Mouse (Mus musculus): ENCODE measurements around the gene Slc44a2. TPM values are rescaled to one million over a fixed set of nuclear protein-coding genes. Genes with fewer than 3 reads are reported as not detected.

Slc44a2 gene
- total and polyA plus RNA-seq, 2 experiments from 2014 or later, result 48.9 to 63.1 TPM

- Histone ChIP-seq H3K4me2 (ENCODE audit: low read depth) (no peak overlapping the region), H3K9ac (no peak overlapping the region), H3K9me3 (ENCODE audit: low read length) (no peaks in the 10 kb centered on the region), H3K4me1 (ENCODE audit: insufficient read depth) (no peaks in the 10 kb centered on the region), H3K27me3 (ENCODE audit: insufficient read depth, low read length) (no peaks in the 10 kb centered on the region), H3K36me3 (ENCODE audit: insufficient read depth) (peaks cover 58% of the 10 kb centered on the region), H3K4me3 (ENCODE audit: low read depth, low read length) (no peak overlapping the region), H3K27ac (ENCODE audit: low read depth, low read length) (no peak overlapping the region)
- ATAC-seq (no peak), DNase-seq (no peak)
- no peak for TF ChIP-seq CTCF (IDR thresholded peaks at IDR 0.05; ENCODE audit: low read depth)
- 67% methylated on average over 16 of the region's 16 CpGs for WGBS
Measured at GRCm38 (mm10) chr9:21346627-21347365, 26.3 kb downstream of the Slc44a2 start.

DNA sequence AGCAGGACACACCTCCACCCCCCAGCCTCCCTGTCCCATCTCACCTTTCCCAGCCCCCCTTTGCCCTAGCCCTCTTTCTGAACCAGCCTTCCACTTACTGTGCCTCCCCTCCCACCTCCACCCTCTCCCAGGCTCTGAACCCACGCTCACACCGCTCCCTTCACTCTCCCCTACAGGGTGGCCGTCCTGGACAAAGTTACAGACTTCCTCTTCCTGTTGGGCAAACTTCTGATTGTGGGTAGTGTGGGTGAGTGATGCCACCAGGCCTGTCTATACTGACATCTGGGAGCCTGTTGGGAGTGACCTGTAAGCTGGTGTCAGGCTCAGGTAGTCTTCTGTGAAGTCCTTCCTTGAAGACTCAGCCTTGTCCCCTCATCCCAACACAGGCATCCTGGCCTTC is 27.7 kb downstream of the Slc44a2 start:
- no peak overlapping the region for H3K9ac ChIP-seq
- TF ChIP-seq CTCF (IDR thresholded peaks at IDR 0.05; ENCODE audit: low read depth), result no peak
- WGBS, result 95% methylated on average over 3 of the region's 3 CpGs

DNA sequence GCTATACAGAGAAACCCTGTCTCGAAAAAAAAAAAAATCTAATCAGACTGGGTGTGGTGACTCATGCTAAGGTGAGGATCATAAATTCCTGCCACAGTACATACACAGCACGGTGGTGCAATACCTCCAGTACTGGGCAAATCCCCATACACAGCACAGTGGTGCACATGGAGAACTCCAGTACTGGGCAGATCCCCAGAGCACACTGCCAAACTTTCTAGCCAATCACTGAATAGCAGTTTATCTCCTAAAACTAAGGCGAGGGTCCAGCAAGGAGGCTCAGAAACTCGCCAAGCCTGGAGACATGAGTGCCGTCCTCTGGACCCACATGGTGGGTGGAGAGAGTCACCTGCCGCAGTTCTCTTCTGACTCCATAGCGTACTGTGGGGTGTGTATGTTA is 30.7 kb downstream of the Slc44a2 start:
- Histone ChIP-seq H3K27me3 (ENCODE audit: insufficient read depth, low read length) (no peaks in the 10 kb centered on the region), H3K4me2 (ENCODE audit: low read depth) (no peak overlapping the region), H3K9ac (no peak overlapping the region), H3K4me3 (ENCODE audit: low read depth, low read length) (no peak overlapping the region), H3K27ac (ENCODE audit: low read depth, low read length) (no peak overlapping the region), H3K36me3 (ENCODE audit: insufficient read depth) (peaks cover 62% of the 10 kb centered on the region), H3K9me3 (ENCODE audit: low read length) (no peaks in the 10 kb centered on the region), H3K4me1 (ENCODE audit: insufficient read depth) (no peaks in the 10 kb centered on the region)
- DNase-seq (no peak), ATAC-seq (no peak)
- 90% methylated on average over 7 of the region's 7 CpGs for WGBS
- TF ChIP-seq CTCF (IDR thresholded peaks at IDR 0.05; ENCODE audit: low read depth), result no peak

More for the DNA sequence above, 27.7 kb downstream of the Slc44a2 start:
- ATAC-seq (no peak), DNase-seq (no peak)
- H3K27ac ChIP-seq (ENCODE audit: low read depth, low read length), result no peak overlapping the region
- H3K4me1 ChIP-seq (ENCODE audit: insufficient read depth), result no peaks in the 10 kb centered on the region
- peaks cover 57% of the 10 kb centered on the region for H3K36me3 ChIP-seq (ENCODE audit: insufficient read depth)
- H3K4me2 ChIP-seq (ENCODE audit: low read depth), result no peak overlapping the region
- no peaks in the 10 kb centered on the region for H3K9me3 ChIP-seq (ENCODE audit: low read length)
- no peaks in the 10 kb centered on the region for H3K27me3 ChIP-seq (ENCODE audit: insufficient read depth, low read length)
- H3K4me3 ChIP-seq (ENCODE audit: low read depth, low read length), result no peak overlapping the region

DNA sequence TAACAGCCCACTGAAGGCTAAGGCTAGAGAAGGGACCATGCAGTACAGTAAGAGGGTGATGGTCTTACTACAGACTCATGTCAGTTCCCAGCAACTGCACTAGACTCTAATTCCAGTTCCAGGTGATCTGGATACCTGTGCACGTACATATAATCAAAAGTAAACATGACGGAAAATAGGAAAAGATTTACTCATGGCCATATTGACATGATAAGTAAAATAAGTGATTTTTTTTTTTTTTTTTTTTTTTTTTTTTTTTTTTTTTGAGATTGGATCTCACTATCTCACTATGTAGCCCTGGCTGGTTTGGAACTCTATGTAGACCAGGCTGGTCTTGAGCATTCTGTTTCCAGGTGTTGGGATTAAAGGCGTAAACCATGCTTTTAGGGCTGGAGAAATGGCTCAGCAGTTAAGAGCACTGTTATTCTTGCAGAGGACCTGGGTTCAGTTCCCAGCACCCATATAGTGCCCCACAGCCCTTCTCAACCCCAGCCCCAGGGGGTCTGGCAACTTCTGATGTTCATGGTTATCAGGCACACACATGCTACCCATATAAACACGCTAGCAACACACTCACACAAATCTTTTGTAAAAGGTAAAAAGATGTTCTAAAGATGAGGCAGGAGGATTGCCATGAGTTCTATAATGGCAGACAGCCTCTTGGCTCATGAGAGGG is 31.3 kb downstream of the Slc44a2 start:
- no peak for DNase-seq
- no peak overlapping the region for H3K4me3 ChIP-seq (ENCODE audit: low read depth, low read length)
- WGBS, result 95% methylated on average over 4 of the region's 4 CpGs
- H3K36me3 ChIP-seq (ENCODE audit: insufficient read depth), result peaks cover 57% of the 10 kb centered on the region
- no peak overlapping the region for H3K4me2 ChIP-seq (ENCODE audit: low read depth)
- no peaks in the 10 kb centered on the region for H3K27me3 ChIP-seq (ENCODE audit: insufficient read depth, low read length)
- ATAC-seq, result no peak
- no peak overlapping the region for H3K27ac ChIP-seq (ENCODE audit: low read depth, low read length)
- no peak overlapping the region for H3K9ac ChIP-seq
- no peak for TF ChIP-seq CTCF (IDR thresholded peaks at IDR 0.05; ENCODE audit: low read depth)
- no peaks in the 10 kb centered on the region for H3K9me3 ChIP-seq (ENCODE audit: low read length)
- no peaks in the 10 kb centered on the region for H3K4me1 ChIP-seq (ENCODE audit: insufficient read depth)

GRCm38 (mm10) chr9:21352463-21353372 is 32.2 kb downstream of the Slc44a2 start:
- ATAC-seq (no peak), DNase-seq (no peak)
- Histone ChIP-seq H3K9ac (no peak overlapping the region), H3K4me2 (ENCODE audit: low read depth) (no peak overlapping the region), H3K27me3 (ENCODE audit: insufficient read depth, low read length) (no peaks in the 10 kb centered on the region), H3K27ac (ENCODE audit: low read depth, low read length) (no peak overlapping the region), H3K9me3 (ENCODE audit: low read length) (no peaks in the 10 kb centered on the region), H3K36me3 (ENCODE audit: insufficient read depth) (peaks cover 48% of the 10 kb centered on the region), H3K4me1 (ENCODE audit: insufficient read depth) (no peaks in the 10 kb centered on the region), H3K4me3 (ENCODE audit: low read depth, low read length) (no peak overlapping the region)
- TF ChIP-seq CTCF (IDR thresholded peaks at IDR 0.05; ENCODE audit: low read depth), result no peak
- WGBS, result 41% methylated on average over 20 of the region's 20 CpGs

- WGBS, result 67% methylated on average over 2 of the region's 2 CpGs
- H3K4me1 ChIP-seq (ENCODE audit: insufficient read depth), result no peaks in the 10 kb centered on the region
- H3K36me3 ChIP-seq (ENCODE audit: insufficient read depth), result peaks cover 43% of the 10 kb centered on the region
- DNase-seq (no peak), ATAC-seq (no peak)
- no peak overlapping the region for H3K4me2 ChIP-seq (ENCODE audit: low read depth)
- H3K27ac ChIP-seq (ENCODE audit: low read depth, low read length), result no peak overlapping the region
- no peaks in the 10 kb centered on the region for H3K9me3 ChIP-seq (ENCODE audit: low read length)
- TF ChIP-seq CTCF (IDR thresholded peaks at IDR 0.05; ENCODE audit: low read depth), result no peak
- no peaks in the 10 kb centered on the region for H3K27me3 ChIP-seq (ENCODE audit: insufficient read depth, low read length)
- H3K4me3 ChIP-seq (ENCODE audit: low read depth, low read length), result no peak overlapping the region
- no peak overlapping the region for H3K9ac ChIP-seq
Measured at GRCm38 (mm10) chr9:21353373-21353686, 32.8 kb downstream of the Slc44a2 start.

Data from forebrain, postnatal 0 days (tissue).